Mouse (Mus musculus): ENCODE results near the gene Fxyd5. TPM values are rescaled to one million over a fixed set of nuclear protein-coding genes. Genes with fewer than 3 reads are reported as not detected.

The Fxyd5 gene
- polyA plus RNA-seq, 1 experiment from 2014 or later = 14.8 TPM

DNA sequence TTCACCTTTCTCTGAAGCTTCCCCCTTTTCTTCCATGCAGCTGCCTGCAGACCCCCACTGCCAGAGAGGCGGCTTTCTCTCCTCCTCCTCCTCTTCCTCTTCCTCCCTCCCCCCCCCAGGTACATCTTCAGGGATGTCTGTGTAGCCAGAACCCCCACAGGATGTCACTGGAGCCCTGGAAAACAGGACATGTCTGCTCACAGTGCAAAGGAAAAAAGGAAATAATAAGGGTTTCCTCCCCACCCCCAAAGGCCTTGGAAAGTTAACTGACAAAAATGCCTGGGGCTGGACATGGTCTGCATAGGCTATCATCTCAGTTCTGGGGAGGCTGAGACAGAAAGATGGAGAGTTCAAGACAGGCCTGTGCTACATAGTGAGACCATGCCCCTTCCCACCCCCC is 38.8 kb upstream of the Fxyd5 start:
- Histone ChIP-seq H3K4me1 (replicated peaks; ENCODE audit: control insufficient read depth, insufficient read depth, low read length) (0 out of 2 replicates have a peak, but pooled peaks cover 4% of the 10 kb centered on the region), H3K9me3 (ENCODE audit: control insufficient read depth, low read length) (no peaks in the 10 kb centered on the region), H3K4me2 (replicated peaks) (no peak overlapping the region), H3K9ac (no peak overlapping the region), H3K4me3 (replicated peaks; ENCODE audit: low read length) (no peak overlapping the region), H3K27me3 (ENCODE audit: control insufficient read depth, insufficient read depth, low read length) (no peaks in the 10 kb centered on the region), H3K36me3 (replicated peaks; ENCODE audit: control insufficient read depth, insufficient read depth) (no peaks in the 10 kb centered on the region), H3K27ac (no peak overlapping the region)
- ATAC-seq (ENCODE audit: low FRiP score) (no peak), DNase-seq (ENCODE audit: low spot score) (no peak)
- WGBS = 56% methylated on average over 1 of the region's 1 CpGs

DNA sequence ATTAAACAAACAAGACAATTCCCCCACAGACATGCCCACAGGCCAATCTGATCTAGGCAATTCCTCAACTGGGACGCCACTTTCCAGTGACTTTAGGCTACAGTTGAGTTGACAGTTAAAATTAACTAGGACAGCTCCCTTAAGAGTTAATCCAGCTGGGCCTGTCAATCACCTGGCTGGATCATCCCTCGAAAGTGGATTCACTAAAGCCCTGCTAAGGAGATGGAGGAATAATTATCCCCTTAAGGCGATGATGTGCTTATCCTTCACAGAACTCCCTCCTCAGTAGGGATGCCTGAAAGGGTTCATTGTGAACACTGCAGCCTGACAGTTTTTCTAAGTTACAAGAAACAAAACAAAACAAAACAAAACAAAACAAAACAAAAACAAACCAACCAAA is 38.3 kb upstream of the Fxyd5 start:
- H3K36me3 ChIP-seq (replicated peaks; ENCODE audit: control insufficient read depth, insufficient read depth) = no peaks in the 10 kb centered on the region
- no peak overlapping the region for H3K4me2 ChIP-seq (replicated peaks)
- H3K9ac ChIP-seq = no peak overlapping the region
- DNase-seq (ENCODE audit: low spot score) (no peak), ATAC-seq (ENCODE audit: low FRiP score) (no peak)
- 38% methylated on average over 3 of the region's 3 CpGs for WGBS
- H3K9me3 ChIP-seq (ENCODE audit: control insufficient read depth, low read length) = no peaks in the 10 kb centered on the region
- no peaks in the 10 kb centered on the region for H3K27me3 ChIP-seq (ENCODE audit: control insufficient read depth, insufficient read depth, low read length)
- H3K27ac ChIP-seq = no peak overlapping the region
- H3K4me1 ChIP-seq (replicated peaks; ENCODE audit: control insufficient read depth, insufficient read depth, low read length) = 0 out of 2 replicates have a peak, but pooled peaks cover 4% of the 10 kb centered on the region
- H3K4me3 ChIP-seq (replicated peaks; ENCODE audit: low read length) = no peak overlapping the region

DNA sequence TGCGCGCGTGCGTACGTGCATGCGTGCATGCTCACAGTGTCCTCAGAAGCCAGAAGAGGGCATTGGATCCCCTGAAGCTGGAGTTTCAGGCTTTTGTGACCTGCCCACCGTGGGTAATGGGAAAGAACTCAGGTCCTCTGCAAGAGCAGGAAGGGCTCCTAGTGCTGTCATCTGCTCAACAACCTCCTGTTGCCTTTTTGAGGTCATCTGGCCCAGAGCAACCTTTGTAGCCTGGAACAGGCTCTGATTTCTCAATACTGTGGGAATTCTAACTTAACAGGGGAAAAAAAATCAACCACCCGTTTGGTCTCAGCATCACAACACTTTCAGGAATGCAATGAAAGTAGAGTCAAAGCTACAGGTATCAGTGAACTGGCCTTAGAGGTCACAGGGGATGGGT is 37.4 kb upstream of the Fxyd5 start:
- Histone ChIP-seq H3K9ac (no peak overlapping the region), H3K4me3 (replicated peaks; ENCODE audit: low read length) (no peak overlapping the region), H3K36me3 (replicated peaks; ENCODE audit: control insufficient read depth, insufficient read depth) (no peaks in the 10 kb centered on the region), H3K4me1 (replicated peaks; ENCODE audit: control insufficient read depth, insufficient read depth, low read length) (0 out of 2 replicates have a peak, but pooled peaks cover 4% of the 10 kb centered on the region), H3K27me3 (ENCODE audit: control insufficient read depth, insufficient read depth, low read length) (no peaks in the 10 kb centered on the region), H3K4me2 (replicated peaks) (no peak overlapping the region), H3K9me3 (ENCODE audit: control insufficient read depth, low read length) (no peaks in the 10 kb centered on the region), H3K27ac (no peak overlapping the region)
- 91% methylated on average over 8 of the region's 8 CpGs for WGBS
- ATAC-seq (ENCODE audit: low FRiP score) (no peak), DNase-seq (ENCODE audit: low spot score) (no peak)

DNA sequence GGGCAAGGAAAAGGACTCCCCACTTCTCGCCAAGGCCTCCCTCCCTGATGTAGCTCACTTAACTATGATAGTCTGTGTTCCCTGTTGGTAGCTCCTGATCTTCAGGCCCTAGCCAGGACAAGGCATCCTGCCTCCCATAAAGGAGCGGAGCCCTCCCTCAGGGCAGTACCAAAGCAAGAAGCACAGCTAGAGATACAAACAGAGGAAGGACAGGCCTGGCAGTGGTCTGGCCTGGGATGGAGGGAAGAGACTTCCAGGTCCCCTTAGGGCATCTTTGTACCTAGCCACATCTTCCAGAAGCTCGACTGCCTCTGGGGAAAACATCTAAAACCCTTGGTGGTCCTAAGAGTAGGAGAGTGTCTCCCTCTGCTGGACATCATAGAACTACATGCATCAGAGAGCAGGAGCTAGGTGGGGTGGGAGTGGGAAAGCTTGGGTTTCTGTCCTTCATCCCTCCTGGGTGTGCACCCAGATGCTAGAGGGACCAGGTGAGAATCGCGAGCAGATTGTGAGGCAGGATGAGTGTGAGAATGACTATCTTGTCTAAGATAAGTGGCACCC is 35.7 kb upstream of the Fxyd5 start:
- no peak overlapping the region for H3K4me3 ChIP-seq (replicated peaks; ENCODE audit: low read length)
- 0 out of 2 replicates have a peak, but pooled peaks have one; percentile 32 for ATAC-seq (ENCODE audit: low FRiP score)
- H3K9me3 ChIP-seq (ENCODE audit: control insufficient read depth, low read length) = no peaks in the 10 kb centered on the region
- no peak overlapping the region for H3K27ac ChIP-seq
- H3K4me2 ChIP-seq (replicated peaks) = no peak overlapping the region
- H3K27me3 ChIP-seq (ENCODE audit: control insufficient read depth, insufficient read depth, low read length) = no peaks in the 10 kb centered on the region
- H3K4me1 ChIP-seq (replicated peaks; ENCODE audit: control insufficient read depth, insufficient read depth, low read length) = 0 out of 2 replicates have a peak, but pooled peaks cover 1% of the 10 kb centered on the region
- peak; percentile 75 for DNase-seq (ENCODE audit: low spot score)
- no peak overlapping the region for H3K9ac ChIP-seq
- WGBS = 48% methylated on average over 5 of the region's 5 CpGs
- no peaks in the 10 kb centered on the region for H3K36me3 ChIP-seq (replicated peaks; ENCODE audit: control insufficient read depth, insufficient read depth)

DNA sequence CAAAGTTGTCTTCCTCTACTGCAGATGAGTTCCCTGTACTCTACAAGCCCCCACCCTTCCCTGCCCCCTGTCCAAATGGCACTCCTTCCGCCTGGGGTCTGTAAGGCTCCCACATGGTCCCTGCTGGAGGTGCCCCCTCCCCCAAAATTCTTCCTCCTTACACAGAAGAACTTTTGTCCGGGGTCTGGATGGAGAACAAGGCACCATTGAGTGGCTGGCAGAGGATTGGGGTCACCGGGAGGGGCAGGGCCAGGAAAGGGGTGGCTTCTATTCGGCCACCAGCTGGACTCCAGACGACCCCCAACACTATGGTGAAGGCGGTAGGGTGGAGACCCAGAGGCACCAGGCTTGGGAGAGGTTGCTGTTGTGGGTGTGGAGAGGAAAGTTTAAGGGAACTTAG is 35.2 kb upstream of the Fxyd5 start:
- Histone ChIP-seq H3K4me2 (replicated peaks) (no peak overlapping the region), H3K27ac (no peak overlapping the region), H3K36me3 (replicated peaks; ENCODE audit: control insufficient read depth, insufficient read depth) (no peaks in the 10 kb centered on the region), H3K4me1 (replicated peaks; ENCODE audit: control insufficient read depth, insufficient read depth, low read length) (no peaks in the 10 kb centered on the region), H3K9ac (no peak overlapping the region), H3K4me3 (replicated peaks; ENCODE audit: low read length) (no peak overlapping the region), H3K9me3 (ENCODE audit: control insufficient read depth, low read length) (no peaks in the 10 kb centered on the region), H3K27me3 (ENCODE audit: control insufficient read depth, insufficient read depth, low read length) (no peaks in the 10 kb centered on the region)
- DNase-seq (ENCODE audit: low spot score) (no peak), ATAC-seq (ENCODE audit: low FRiP score) (peak; percentile 55; the same call in 1 of the 2 replicates)
- 49% methylated on average over 6 of the region's 6 CpGs for WGBS

DNA sequence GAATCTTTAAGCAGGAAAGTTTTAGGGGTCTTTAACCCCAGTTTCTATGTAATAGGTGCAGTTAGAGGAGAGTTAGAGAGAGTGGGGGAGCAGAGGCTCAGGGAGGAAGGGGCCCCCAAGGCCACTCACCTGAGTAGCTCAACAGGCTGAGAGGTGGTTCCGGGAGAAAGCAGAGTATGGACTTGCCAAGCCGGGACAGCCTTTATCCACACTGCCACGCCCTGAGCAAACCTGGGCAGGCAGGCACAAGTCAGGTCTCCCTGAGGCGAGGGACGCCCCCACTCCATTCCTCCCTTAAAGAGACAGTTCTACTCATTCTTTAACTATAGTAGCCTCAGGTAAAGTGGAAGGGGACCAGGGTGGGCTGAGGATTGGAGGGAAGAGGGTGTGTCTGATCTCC is 34.2 kb upstream of the Fxyd5 start, which contains the start of gene Fxyd3:
TSS of gene Fxyd3 (minus strand) at position 213 of the 400 bp plus-strand sequence.
- Histone ChIP-seq H3K4me1 (replicated peaks; ENCODE audit: control insufficient read depth, insufficient read depth, low read length) (no peaks in the 10 kb centered on the region), H3K27ac (no peak within 1 kb of the TSS)

DNA sequence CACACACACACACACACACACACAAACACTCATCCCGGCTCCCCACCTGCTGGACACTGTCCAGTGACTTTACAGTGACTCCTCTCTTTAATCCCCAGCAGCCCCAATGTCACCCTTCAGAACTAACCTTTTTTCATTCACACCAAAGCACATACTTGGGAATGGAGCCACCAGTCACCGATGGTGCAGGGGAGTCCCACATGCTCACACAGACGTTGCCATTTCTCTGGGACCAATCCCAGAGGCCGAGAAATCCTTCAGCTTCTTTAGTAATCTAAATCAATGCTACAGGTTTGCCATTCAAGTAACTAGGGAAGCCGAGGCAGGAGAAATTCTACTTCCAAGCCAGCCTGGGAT is 32.4 kb upstream of the Fxyd5 start:
- ATAC-seq (ENCODE audit: low FRiP score) = no peak
- Histone ChIP-seq H3K4me3 (replicated peaks; ENCODE audit: low read length) (no peak overlapping the region), H3K27me3 (ENCODE audit: control insufficient read depth, insufficient read depth, low read length) (no peaks in the 10 kb centered on the region), H3K9me3 (ENCODE audit: control insufficient read depth, low read length) (no peaks in the 10 kb centered on the region), H3K27ac (no peak overlapping the region), H3K4me2 (replicated peaks) (no peak overlapping the region), H3K36me3 (replicated peaks; ENCODE audit: control insufficient read depth, insufficient read depth) (no peaks in the 10 kb centered on the region), H3K9ac (no peak overlapping the region), H3K4me1 (replicated peaks; ENCODE audit: control insufficient read depth, insufficient read depth, low read length) (no peaks in the 10 kb centered on the region)
- WGBS = 75% methylated on average over 5 of the region's 5 CpGs
- DNase-seq (ENCODE audit: low spot score) = no peak

More for the DNA sequence above, 34.2 kb upstream of the Fxyd5 start, which contains the start of gene Fxyd3:
- Histone ChIP-seq H3K9ac (no peak within 1 kb of the TSS), H3K36me3 (replicated peaks; ENCODE audit: control insufficient read depth, insufficient read depth) (no peaks in the 10 kb centered on the region), H3K9me3 (ENCODE audit: control insufficient read depth, low read length) (no peaks in the 10 kb centered on the region), H3K4me3 (replicated peaks; ENCODE audit: low read length) (no peak within 1 kb of the TSS), H3K4me2 (replicated peaks) (no peak within 1 kb of the TSS), H3K27me3 (ENCODE audit: control insufficient read depth, insufficient read depth, low read length) (no peaks in the 10 kb centered on the region)
- ATAC-seq (ENCODE audit: low FRiP score) (no peak), DNase-seq (ENCODE audit: low spot score) (no peak)
- WGBS = 71% methylated on average over 5 of the region's 5 CpGs

DNA sequence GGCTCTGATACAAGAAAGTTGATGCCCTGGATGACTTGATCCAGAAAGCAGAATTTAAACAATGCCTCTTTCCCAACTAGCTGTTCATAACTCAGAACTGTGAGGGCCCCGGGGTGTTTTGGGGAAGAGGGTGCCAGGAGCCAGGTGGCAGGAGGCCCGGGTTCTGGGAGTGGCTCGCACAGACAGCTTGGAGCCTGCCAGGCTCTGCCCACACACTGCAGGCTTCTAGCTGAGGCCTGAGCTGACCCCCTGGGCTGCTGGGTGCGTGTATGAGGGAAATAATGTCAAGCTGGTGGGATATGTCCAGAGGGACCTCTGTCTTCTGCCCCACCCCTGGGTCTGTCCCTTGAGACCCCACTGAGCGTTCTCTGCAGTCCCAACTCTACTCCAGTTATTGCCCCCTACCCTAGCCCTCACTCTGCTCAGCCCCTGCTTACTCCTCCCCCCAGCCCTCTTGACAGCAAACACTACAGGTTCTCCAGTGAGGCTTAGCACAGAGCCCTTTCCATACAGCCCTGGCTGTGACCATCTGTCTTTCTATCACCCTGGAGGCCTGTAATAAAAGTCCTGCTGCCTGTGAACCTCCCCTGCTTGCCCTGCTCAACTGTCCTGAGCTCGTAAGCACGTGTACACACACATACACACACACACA is 31.9 kb upstream of the Fxyd5 start:
- no peaks in the 10 kb centered on the region for H3K27me3 ChIP-seq (ENCODE audit: control insufficient read depth, insufficient read depth, low read length)
- H3K9ac ChIP-seq = no peak overlapping the region
- no peak overlapping the region for H3K27ac ChIP-seq
- no peaks in the 10 kb centered on the region for H3K4me1 ChIP-seq (replicated peaks; ENCODE audit: control insufficient read depth, insufficient read depth, low read length)
- H3K36me3 ChIP-seq (replicated peaks; ENCODE audit: control insufficient read depth, insufficient read depth) = no peaks in the 10 kb centered on the region
- no peaks in the 10 kb centered on the region for H3K9me3 ChIP-seq (ENCODE audit: control insufficient read depth, low read length)
- no peak overlapping the region for H3K4me3 ChIP-seq (replicated peaks; ENCODE audit: low read length)
- ATAC-seq (ENCODE audit: low FRiP score) (no peak), DNase-seq (ENCODE audit: low spot score) (no peak)
- H3K4me2 ChIP-seq (replicated peaks) = no peak overlapping the region
- WGBS = 57% methylated on average over 7 of the region's 7 CpGs

DNA sequence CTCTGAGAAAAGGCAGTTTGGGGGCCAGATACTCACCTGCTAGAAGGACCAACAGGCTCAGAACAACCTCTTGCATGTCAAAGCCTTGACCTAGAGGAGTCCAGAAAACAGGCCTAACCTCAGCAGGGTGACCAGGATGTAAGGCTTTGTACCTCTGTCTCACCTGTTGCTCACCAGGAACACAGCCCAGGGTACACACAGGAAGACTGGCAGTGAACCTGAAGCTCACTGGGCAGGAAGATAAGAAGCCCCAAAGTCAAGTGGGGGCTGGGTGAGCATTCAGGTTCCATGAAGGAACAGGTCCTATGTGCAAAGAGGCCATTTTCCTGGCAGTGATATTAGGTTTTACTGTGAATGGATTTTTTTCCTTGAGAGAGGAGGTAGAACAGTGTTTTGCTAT is 31.3 kb upstream of the Fxyd5 start:
- Histone ChIP-seq H3K27me3 (ENCODE audit: control insufficient read depth, insufficient read depth, low read length) (no peaks in the 10 kb centered on the region), H3K36me3 (replicated peaks; ENCODE audit: control insufficient read depth, insufficient read depth) (no peaks in the 10 kb centered on the region), H3K9me3 (ENCODE audit: control insufficient read depth, low read length) (no peaks in the 10 kb centered on the region), H3K4me1 (replicated peaks; ENCODE audit: control insufficient read depth, insufficient read depth, low read length) (no peaks in the 10 kb centered on the region), H3K27ac (no peak overlapping the region), H3K4me2 (replicated peaks) (no peak overlapping the region), H3K4me3 (replicated peaks; ENCODE audit: low read length) (no peak overlapping the region), H3K9ac (no peak overlapping the region)
- no peak for ATAC-seq (ENCODE audit: low FRiP score)
- no peak for DNase-seq (ENCODE audit: low spot score)
